Mouse (Mus musculus) E14TG2a.4 (cell line): ENCODE measurements around the gene Bank1.

Experiments used
- H3K27me3 ChIP-seq: 2 replicates; pipeline ENCODE4 v1.6.1; 2014; ENCODE audit warnings: low read length, control low read depth; ENCODE audit not compliant: insufficient read depth
- H3K36me3 ChIP-seq: 2 replicates; pipeline ENCODE4 v1.6.1; 2014; ENCODE audit warnings: low read length, control low read depth; ENCODE audit not compliant: insufficient read depth
- H3K4me1 ChIP-seq: replicated peaks from 2 replicates; pipeline ENCODE4 v1.6.1; 2014; ENCODE audit warnings: low read depth, low read length, control low read depth
- H3K4me3 ChIP-seq: replicated peaks from 2 replicates; pipeline ENCODE4 v1.5.1; 2014; ENCODE audit warnings: mild to moderate bottlenecking, low read length
- H3K9me3 ChIP-seq: 2 replicates; pipeline ENCODE4 v1.6.1; 2014; ENCODE audit warnings: low read length, control low read depth
- CTCF ChIP-seq: conservative IDR thresholded peaks from 2 replicates; pipeline ENCODE4 v1.5.1; 2014; ENCODE audit warnings: low read length
- NANOG ChIP-seq: IDR thresholded peaks from 2 replicates; pipeline ENCODE4 v1.6.1; 2014; ENCODE audit warnings: borderline replicate concordance, low read length, mixed read lengths
- POU5F1 ChIP-seq: IDR thresholded peaks from 2 replicates; pipeline ENCODE4 v1.6.1; 2014; ENCODE audit warnings: low read length, borderline replicate concordance

Bank1 gene

GRCm38 (mm10) chr3:136106452-136106851 is 219.4 kb downstream of the Bank1 start:
- Histone ChIP-seq H3K4me1 (no peaks in the 10 kb centered on the region), H3K36me3 (no peaks in the 10 kb centered on the region)

GRCm38 (mm10) chr3:136103339-136103738 is 222.5 kb downstream of the Bank1 start:
- Histone ChIP-seq H3K4me1 (no peaks in the 10 kb centered on the region), H3K9me3 (no peaks in the 10 kb centered on the region), H3K27me3 (no peaks in the 10 kb centered on the region), H3K4me3 (no peak overlapping the region), H3K36me3 (no peaks in the 10 kb centered on the region)
- TF ChIP-seq NANOG (no peak), POU5F1 (no peak), CTCF (no peak)

More at GRCm38 (mm10) chr3:136106452-136106851, 219.4 kb downstream of the Bank1 start:
- Histone ChIP-seq H3K4me3 (no peak overlapping the region), H3K27me3 (no peaks in the 10 kb centered on the region), H3K9me3 (no peaks in the 10 kb centered on the region)
- TF ChIP-seq NANOG (no peak), CTCF (no peak)

- H3K4me1 ChIP-seq: no peaks in the 10 kb centered on the region
- TF ChIP-seq NANOG (no peak), CTCF (no peak), POU5F1 (no peak)
- no peaks in the 10 kb centered on the region for H3K36me3 ChIP-seq
- no peaks in the 10 kb centered on the region for H3K27me3 ChIP-seq
- H3K4me3 ChIP-seq: no peak overlapping the region
- no peaks in the 10 kb centered on the region for H3K9me3 ChIP-seq
These were observed 224.8 kb downstream of the Bank1 start for GRCm38 (mm10) chr3:136100973-136101500.

- Histone ChIP-seq H3K4me3 (no peak overlapping the region), H3K27me3 (no peaks in the 10 kb centered on the region), H3K9me3 (no peaks in the 10 kb centered on the region), H3K4me1 (no peaks in the 10 kb centered on the region), H3K36me3 (no peaks in the 10 kb centered on the region)
- TF ChIP-seq NANOG (no peak), CTCF (no peak), POU5F1 (no peak)
These were observed 225.6 kb downstream of the Bank1 start for GRCm38 (mm10) chr3:136100292-136100691.

GRCm38 (mm10) chr3:136086948-136087660 is 238.8 kb downstream of the Bank1 start:
- TF ChIP-seq POU5F1 (no peak), NANOG (no peak), CTCF (no peak)
- Histone ChIP-seq H3K4me1 (no peaks in the 10 kb centered on the region), H3K9me3 (no peaks in the 10 kb centered on the region), H3K36me3 (no peaks in the 10 kb centered on the region), H3K4me3 (no peak overlapping the region), H3K27me3 (no peaks in the 10 kb centered on the region)

GRCm38 (mm10) chr3:136086431-136086830 is 239.4 kb downstream of the Bank1 start:
- Histone ChIP-seq H3K27me3 (no peaks in the 10 kb centered on the region), H3K4me3 (no peak overlapping the region), H3K36me3 (no peaks in the 10 kb centered on the region), H3K9me3 (no peaks in the 10 kb centered on the region), H3K4me1 (no peaks in the 10 kb centered on the region)
- no peak for TF ChIP-seq NANOG
- no peak for TF ChIP-seq CTCF
- no peak for TF ChIP-seq POU5F1

- Histone ChIP-seq H3K9me3 (no peaks in the 10 kb centered on the region), H3K36me3 (no peaks in the 10 kb centered on the region), H3K4me1 (no peaks in the 10 kb centered on the region), H3K4me3 (no peak overlapping the region), H3K27me3 (no peaks in the 10 kb centered on the region)
- TF ChIP-seq POU5F1: no peak
- no peak for TF ChIP-seq CTCF
- no peak for TF ChIP-seq NANOG
These were observed 240.8 kb downstream of the Bank1 start for GRCm38 (mm10) chr3:136085077-136085476.

GRCm38 (mm10) chr3:136084066-136084465 is 241.8 kb downstream of the Bank1 start:
- TF ChIP-seq POU5F1: no peak
- no peak for TF ChIP-seq NANOG
- no peak for TF ChIP-seq CTCF
- Histone ChIP-seq H3K4me3 (no peak overlapping the region), H3K27me3 (no peaks in the 10 kb centered on the region), H3K9me3 (no peaks in the 10 kb centered on the region), H3K4me1 (no peaks in the 10 kb centered on the region), H3K36me3 (no peaks in the 10 kb centered on the region)
